Mouse (Mus musculus) yolk sac, embryonic 10.5 days (tissue): ENCODE results near the gene Tnrc6b.
"Not testable (repeated sequence)": the region's sequence is repeated elsewhere in the genome, so short reads cannot be mapped to it uniquely, and the experiment has no call there.

Source experiments
- DNase-seq: peaks from one replicate; pipeline ENCODE4 v3.0.0-alpha.2; 2017; ENCODE audit warnings: low spot score

Gene Tnrc6b

DNA sequence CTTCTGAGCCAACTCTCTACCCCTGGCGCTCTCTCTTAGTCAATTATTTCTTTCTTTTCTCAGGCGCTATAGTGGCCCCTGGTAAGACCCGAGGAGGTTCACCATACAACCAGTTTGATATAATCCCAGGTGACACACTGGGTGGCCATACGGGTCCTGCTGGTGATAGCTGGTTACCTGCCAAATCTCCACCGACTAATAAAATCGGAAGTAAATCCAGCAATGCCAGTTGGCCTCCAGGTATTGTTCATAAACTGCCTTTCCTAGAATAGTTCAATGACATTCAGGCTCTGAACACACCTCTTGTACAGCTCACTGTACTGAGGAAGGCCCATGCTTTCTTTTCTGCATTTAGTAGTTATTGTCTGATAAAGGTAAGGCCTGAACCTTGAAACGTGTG, 205.5 kb downstream of the Tnrc6b start:
- DNase-seq, result no peak

DNA sequence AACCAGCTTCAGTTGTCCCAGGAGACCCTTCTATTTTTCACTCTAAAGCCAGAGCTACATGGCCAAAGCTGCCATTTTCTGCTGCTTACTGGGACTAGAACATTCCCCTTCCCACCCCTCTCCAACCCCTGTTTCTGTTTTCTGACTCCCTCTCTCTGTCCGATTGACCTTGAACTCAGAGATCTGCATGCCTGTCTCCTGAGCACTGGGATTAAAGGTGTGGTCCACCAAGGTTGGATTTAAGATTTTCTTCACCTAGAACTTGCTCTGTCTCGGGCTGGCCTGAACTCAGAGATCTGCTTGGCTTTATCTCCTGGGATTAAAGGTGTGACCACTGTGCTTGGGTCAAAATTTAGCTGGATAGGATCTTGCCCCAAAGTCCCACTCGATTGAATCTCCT, 209.2 kb downstream of the Tnrc6b start:
- DNase-seq, result no peak

DNA sequence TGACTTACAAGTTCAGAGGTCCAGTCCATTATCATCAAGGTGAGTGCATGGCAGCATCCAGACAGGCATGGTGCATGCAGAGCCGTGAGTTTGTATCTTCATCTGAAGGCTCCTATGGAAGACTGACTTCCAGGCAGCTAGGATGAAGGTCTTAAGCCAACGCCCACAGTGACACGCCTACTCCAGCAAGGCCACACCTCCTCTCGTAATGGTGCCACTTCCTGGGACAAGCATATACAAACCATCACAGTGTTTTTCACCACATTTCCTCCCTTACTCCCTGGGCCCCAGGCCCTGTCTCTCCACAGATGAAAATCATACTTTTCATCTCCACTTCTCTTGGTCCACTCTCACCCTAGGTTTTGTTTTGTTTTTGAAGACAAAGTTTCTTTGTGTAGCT, 210.7 kb downstream of the Tnrc6b start:
- DNase-seq, result no peak

GRCm38 (mm10) chr15:80924211-80924610, 213.1 kb downstream of the Tnrc6b start:
- no peak for DNase-seq

DNA sequence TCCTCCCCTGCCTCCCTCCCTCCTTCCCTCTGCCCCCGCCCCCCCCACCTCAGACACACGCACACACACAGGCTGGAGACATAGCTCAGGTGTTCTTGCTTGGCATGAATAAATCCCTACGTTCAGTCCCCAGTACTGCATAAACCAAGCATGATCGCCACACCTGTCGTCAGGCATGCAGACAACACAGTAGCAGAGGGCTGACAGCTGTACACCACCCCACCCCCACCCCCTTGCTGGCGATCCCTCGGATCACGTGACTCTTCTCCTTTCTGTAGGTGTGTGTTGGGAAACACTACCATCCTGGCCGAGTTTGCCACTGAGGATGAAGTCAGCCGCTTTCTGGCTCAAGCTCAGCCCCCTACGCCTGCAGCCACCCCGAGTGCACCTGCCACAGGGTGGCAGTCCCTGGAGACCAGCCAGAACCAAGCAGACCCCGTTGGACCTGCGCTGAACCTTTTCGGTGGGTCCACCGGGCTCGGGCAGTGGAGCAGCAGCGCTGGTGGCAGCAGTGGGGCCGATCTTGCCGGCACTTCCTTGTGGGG, 217.8 kb downstream of the Tnrc6b start:
- peak; percentile 35 for DNase-seq

- DNase-seq, result peak; percentile 78
Observed at GRCm38 (mm10) chr15:80930048-80930571, 219.0 kb downstream of the Tnrc6b start.

DNA sequence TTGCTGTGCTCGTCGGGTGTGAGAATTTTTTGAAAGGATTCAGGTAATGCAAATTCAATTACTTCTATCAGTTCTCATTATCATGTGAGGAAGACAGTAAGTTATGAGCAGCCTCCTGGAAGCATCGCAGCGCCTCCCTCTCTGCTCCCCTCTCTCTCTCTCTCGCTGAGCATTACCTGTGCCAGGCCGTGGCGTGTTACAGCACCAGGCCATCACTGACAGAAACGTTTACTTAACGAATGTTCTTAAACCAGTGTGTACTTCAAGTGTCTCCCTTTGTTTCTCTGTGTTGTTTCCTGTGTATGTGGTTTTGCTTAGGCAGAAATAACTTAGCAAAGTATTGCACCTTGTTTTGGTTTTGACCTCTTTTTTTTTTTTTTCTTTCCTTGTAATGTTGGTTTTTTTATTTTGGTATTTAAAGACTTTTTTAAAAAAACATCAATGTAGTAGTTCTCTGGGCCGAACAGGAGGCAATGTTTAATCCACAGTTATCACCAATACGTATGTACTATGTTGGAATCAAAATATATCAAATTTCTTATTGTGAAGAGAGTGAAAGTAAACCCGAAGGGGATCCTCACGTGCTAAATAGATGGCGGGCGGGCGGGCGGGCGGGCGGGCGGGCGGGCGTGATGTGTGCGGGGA, 219.7 kb downstream of the Tnrc6b start:
- not testable (repeated sequence) for DNase-seq

GRCm38 (mm10) chr15:80931345-80931960, 220.3 kb downstream of the Tnrc6b start:
- DNase-seq, result no peak

DNA sequence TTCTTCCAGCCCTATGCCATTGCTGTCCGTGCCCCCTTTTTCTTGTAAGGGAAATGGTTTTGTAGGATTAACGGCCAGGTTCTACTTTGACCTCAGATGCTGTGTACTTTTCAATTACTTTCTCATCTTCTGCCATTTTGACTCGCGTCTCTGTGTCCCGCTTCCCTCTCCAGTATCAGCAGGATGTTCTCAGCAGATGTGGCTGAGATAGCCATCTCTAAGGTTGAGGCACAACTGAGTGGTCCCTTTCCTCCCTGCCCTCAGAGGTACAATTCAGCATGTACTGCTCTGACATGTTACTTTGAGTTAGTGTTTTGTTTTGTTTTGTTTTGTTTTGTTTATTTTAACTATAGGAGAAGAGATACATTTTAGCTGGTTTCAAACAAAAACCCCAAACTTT, 223.7 kb downstream of the Tnrc6b start:
- DNase-seq, result no peak

DNA sequence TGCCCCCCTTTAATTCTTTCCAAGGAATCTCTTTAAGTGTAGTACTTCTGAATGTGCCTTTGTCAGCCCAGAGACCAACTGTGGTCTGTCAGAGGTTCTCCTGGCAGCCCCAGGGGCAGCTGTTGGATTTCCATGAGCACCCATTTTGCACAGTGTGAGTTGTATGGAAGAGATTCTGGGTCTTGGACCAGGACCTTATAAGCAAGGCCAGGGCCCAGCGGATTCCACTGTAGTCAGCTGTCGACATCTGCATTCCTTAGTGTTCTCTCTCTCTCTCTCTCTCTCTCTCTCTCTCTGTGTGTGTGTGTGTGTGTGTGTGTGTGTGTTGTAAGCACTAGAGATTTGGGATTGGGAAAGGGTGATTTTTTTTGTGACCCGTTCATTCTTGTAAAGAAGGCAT, 225.6 kb downstream of the Tnrc6b start:
- DNase-seq, result no peak

- no peak for DNase-seq
Observed at GRCm38 (mm10) chr15:80938615-80939014, 227.5 kb downstream of the Tnrc6b start.

GRCm38 (mm10) chr15:80939401-80939800, 228.3 kb downstream of the Tnrc6b start:
- no peak for DNase-seq

DNA sequence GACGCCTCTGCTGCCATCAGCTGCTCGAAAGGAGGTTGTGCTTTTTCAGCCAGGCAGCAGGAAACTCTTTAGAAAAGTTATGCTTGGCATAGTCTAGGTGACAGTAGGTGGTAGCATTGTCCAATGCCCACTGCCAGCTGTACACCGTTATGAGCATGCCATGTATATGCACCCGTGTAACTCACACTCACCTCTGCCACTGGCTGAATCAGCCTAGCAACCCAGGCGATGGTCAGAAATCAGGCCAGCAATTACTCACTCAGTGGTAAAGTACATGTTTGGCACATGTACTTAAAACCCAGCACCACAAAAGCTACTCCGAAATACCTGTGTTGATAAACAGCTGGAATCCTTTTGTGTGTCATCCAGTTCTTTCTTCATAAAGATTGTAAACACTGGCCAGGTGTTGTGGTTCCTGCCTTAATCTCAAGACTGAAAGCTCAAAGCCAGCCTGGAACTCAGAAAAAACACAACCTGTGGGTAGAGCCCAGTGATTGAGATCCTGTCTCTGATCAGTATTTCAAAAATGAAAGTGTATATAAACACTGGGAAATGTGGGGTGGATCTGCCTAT, 230.4 kb downstream of the Tnrc6b start:
- DNase-seq, result no peak

DNA sequence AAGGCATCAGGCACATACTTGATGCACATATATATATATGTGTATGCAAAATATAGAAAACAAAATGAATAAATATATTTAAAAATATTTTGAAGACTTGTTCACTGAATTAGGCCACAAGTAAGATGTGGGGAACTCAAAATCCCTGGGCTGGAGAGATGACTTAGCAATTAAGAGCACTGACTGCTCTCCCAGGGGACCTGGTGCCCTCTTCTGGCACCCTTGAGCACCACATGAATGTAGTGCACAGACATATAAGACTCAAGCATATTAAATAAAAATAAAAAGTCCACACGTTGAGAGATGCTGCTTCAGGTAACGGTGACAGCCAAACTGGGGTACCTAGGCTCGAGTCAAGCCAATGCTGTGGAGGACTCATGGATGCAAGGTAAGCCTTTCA, 234.7 kb downstream of the Tnrc6b start:
- DNase-seq, result no peak

DNA sequence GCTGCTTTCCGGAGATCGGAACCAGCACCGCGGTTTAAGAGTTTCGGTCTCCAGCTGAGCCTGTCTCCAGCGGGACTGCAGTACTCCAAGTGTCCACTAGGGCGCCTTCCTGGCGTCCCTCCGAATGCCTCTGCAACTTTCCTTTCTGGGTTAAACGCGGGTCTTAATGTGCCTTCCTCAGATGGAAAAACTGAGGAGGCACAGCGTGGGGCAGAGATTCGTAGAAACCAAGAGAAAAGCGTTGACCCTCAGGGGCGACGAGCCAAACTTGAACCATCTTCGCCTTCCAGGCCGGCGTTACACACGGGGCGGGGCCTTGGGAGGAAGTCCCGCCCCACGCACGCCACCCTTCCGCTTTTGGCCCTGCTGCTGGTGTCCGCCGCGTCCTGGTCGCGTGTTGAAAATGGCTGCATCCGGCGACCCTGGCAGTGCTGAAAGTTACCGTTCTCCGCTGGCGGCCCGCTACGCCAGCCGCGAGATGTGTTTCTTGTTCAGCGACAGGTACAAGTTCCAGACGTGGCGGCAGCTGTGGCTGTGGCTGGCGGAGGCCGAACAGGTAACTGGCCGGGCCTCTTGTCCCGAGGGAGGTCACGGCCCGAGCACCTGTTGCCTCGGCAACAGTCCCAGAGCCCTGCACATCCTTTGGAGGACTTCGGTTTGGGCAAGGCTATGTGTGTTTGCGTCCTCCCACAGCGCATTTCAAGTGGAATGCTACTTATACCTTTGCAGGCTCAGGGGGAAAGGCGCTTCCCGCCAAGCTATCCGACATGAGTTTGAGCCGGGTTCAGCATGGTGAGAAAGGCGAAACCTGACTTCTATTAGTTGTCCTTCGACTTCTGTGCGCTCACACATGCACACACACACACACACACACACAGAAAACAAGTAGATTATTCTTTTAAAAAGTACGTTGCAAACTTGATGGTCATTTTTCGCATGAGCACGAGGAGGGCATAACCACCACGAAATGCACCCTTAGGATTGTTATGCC, 237.3 kb downstream of the Tnrc6b start, which contains the start of gene Adsl:
Gene Adsl (plus strand): TSS at position 346 of the 991 bp plus-strand sequence.
- DNase-seq, result peak; percentile 93

DNA sequence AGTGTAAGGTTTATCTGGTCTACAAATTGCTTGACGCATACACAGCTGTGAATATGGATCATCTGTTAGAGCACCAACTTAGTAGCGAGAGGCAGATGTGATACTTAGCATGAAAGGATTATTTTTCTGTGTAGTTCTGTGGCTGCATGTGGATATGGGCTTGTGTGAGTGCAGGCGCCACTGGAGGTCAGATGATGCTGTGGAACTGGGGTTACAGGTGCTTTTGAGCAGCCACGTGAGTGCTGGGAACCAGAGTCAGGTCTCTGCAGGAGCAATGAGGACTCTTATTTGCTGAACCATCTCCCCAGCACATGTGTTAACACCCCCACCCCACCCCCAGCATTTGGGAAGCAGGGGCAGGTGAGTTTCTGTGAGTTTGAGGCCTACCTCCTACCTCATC, 238.3 kb downstream of the Tnrc6b start:
- no peak for DNase-seq

DNA sequence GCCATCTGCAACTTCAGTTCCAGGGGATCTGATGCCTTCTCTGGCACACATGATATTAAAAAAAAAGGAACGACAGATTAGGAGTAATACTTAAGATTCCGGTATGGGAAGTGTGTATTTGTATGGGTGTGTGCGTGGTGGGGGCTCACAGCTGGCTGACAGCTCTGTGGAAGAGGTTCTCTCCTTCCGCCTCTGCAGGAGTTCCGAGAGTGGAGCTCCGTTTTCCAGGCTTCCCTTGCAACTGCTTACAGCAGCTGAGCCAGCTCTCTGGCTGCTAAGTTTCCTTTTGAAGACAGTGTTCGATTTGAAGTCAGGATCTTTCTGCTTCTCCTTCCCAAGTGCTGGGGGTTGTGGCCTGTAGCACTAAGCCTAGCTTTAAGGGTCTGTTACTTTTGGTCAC, 238.9 kb downstream of the Tnrc6b start:
- no peak for DNase-seq

DNA sequence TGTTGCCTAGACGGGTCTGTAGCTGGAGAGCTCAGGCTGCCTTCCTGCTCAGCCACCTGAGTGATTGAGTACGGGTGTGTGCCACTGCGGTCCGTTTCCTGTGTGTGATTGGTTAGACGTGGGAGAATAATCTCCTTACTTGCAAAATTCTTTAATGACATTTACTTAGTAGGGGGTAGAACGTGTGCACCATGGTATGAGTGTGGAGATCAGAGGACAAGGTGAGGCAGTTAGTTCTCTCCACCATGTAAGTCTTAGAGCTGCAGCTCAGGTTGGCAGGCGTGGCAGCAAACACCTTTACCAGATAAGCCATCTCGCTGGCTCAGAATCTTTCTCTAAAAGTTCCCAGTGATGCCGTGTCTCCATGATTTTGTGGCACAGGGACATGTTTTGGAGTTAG, 242.9 kb downstream of the Tnrc6b start:
- no peak for DNase-seq

DNA sequence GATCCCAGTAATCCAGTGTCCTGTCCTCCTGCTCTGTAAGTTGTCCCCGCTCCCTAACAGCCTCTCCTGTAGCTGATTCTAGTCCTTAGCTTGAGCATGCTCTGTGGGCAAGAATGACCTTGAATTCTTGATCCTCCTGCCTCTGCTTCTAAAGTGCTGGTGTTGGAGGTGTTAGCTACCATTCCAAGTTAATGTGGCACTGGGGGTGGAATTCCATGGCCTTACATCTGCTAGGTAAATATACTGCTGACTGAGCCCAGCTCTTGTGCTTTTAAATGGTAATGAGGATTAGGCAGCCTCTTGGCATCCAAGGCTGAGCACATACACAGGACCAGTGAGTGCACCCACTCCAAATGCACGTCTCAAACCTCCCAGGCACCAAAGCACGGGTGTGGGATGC, 243.7 kb downstream of the Tnrc6b start:
- DNase-seq, result no peak

DNA sequence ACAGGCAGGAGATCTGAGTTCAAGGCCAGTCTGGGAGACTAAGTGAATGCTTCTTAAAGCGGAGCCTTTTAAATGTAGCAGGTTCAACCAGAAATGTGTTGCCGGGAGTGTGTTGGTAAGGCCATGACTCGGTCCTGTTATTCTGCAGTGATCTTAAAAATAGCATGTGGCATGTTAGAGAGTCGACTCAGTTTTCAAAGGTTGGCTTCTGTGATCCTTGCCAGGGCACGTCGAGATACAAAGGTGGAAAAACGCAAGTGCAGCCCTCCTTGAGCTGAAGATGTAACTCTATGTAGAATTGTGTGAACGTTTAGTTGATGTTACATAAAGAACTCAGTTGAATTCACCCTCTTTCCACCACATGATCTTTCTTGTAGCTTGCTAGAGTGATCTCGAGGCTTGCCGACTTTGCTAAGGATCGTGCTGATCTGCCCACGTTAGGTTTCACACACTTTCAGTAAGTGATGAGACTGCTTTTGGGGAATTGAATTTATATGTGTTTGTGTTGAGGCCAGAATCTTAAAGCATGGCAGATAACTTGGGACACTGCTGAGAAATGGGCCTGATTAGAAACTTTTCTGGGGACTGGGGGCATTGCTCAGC, 244.8 kb downstream of the Tnrc6b start:
- DNase-seq, result no peak

DNA sequence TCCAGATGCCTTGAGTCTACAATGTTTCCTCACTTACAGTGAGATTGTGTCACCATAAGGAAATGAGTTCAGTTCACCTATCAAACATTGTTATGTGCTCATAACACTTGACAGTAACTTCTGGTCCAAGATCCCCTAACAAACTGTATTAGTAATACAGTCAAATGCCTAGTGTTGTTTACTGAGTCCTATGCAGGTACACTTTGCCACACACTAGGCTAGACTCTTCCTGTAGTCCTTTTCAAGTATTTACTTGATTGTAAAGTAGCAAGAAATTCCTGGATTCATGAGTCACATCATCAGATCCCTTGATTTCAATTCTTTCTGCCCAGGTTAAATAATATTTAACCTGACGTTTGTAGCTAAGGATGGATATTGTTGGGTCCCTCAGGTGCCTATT, 258.3 kb downstream of the Tnrc6b start:
- DNase-seq, result no peak

DNA sequence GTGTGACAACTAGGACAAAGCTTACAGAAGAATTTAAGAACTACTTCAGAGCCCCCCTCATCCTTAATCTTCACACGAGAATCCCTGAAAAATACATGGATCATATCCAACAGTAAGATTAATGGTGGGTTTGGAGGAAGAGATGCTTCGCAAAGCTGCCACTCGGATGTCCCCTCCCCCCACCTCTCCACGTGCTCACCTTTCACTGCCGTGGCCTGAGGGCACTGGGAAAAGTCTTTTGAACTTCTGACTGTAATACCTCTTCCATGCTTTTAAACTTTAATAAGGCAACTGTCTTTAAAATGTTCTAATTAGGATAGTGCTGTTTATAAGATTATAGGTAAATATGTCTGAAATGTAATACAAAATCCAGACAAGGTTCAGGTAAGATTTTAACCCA, 263.2 kb downstream of the Tnrc6b start:
- no peak for DNase-seq
